Mouse (Mus musculus): ENCODE results near the gene Thada.

DNA sequence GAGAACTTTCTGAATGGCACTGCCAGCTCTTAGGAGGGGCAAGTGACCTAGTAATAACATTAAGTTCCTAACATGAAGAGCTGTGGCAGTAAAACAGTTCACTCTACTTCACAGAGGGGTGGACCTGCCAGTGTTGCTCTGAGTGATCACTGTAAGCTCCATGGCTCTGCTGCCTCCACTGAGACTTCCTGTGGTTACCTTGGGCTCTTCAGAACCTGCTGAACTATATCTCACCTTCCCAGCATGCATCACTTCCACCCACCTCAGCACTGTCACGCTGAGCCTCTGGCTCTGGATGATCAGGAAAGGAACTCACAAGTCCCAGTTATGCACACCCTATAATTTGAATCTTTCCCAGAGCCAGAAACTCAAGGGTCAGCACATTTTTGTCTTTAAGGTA, 159.9 kb downstream of the Thada start:
- TF ChIP-seq CTCF (IDR thresholded peaks at IDR 0.05; ENCODE audit: low read depth) (no peak), EP300 (IDR thresholded peaks at IDR 0.05; ENCODE audit: low read depth) (no peak)
